Mouse (Mus musculus): ENCODE data around the gene Smim6. TPM values are rescaled to one million over a fixed set of nuclear protein-coding genes. Genes with fewer than 3 reads are reported as not detected.

Gene Smim6
- polyA plus RNA-seq (2015; fragmentation: Nextera tagmentation; extraction: Ambion mirVana): 8.5 and 11.9 TPM in 2 replicates

GRCm38 (mm10) chr11:115911632-115912376, at the start of gene Smim6:
Gene Smim6, plus strand, starts transcription at chr11:115912017.

GRCm38 (mm10) chr11:115899486-115900266, 12.1 kb upstream of the Smim6 start, which contains the start of gene Smim5:
Gene Smim5, plus strand, starts transcription at chr11:115899966.

GRCm38 (mm10) chr11:115933108-115933746, 21.4 kb downstream of the Smim6 start, which contains the start of the genes Sap30bp and Recql5:
Gene Sap30bp, plus strand, starts transcription at chr11:115933282.
Gene Recql5, minus strand, starts transcription at chr11:115933477.

Other genes with a start within 250 kb of the Smim6 start
- gene Grb2, start 203.4 kb upstream of the Smim6 start, polyA plus RNA-seq (2015; fragmentation: Nextera tagmentation; extraction: Ambion mirVana): 55.2 and 60.1 TPM in 2 replicates
- 7.7 and 9.8 TPM in 2 replicates for gene Tmem94, start 146.6 kb upstream of the Smim6 start, polyA plus RNA-seq (2015; fragmentation: Nextera tagmentation; extraction: Ambion mirVana)
- 4.4 and 5.7 TPM in 2 replicates for gene Caskin2, start 98.4 kb upstream of the Smim6 start, polyA plus RNA-seq (2015; fragmentation: Nextera tagmentation; extraction: Ambion mirVana)
- gene Tsen54, start 97.3 kb upstream of the Smim6 start, polyA plus RNA-seq (2015; fragmentation: Nextera tagmentation; extraction: Ambion mirVana): 16.1 and 18.3 TPM in 2 replicates
- 2.9 and 3.4 TPM in 2 replicates for gene Llgl2, start 88.0 kb upstream of the Smim6 start, polyA plus RNA-seq (2015; fragmentation: Nextera tagmentation; extraction: Ambion mirVana)
- gene Myo15b, start 53.6 kb upstream of the Smim6 start, polyA plus RNA-seq (2015; fragmentation: Nextera tagmentation; extraction: Ambion mirVana): 0.76 and 0.81 TPM in 2 replicates
- gene Smim5, start 12.1 kb upstream of the Smim6 start, polyA plus RNA-seq (2015; fragmentation: Nextera tagmentation; extraction: Ambion mirVana): 47.8 and 61.8 TPM in 2 replicates
- gene Sap30bp, start 21.3 kb downstream of the Smim6 start, polyA plus RNA-seq (2015; fragmentation: Nextera tagmentation; extraction: Ambion mirVana): 26.1 and 26.4 TPM in 2 replicates
- gene Recql5, start 21.5 kb downstream of the Smim6 start, polyA plus RNA-seq (2015; fragmentation: Nextera tagmentation; extraction: Ambion mirVana): 9.9 and 10.8 TPM in 2 replicates
- gene Itgb4, start 62.7 kb downstream of the Smim6 start, polyA plus RNA-seq (2015; fragmentation: Nextera tagmentation; extraction: Ambion mirVana): 0.88 and 0.97 TPM in 2 replicates
- 46.4 and 52.6 TPM in 2 replicates for gene Galk1, start 100.7 kb downstream of the Smim6 start, polyA plus RNA-seq (2015; fragmentation: Nextera tagmentation; extraction: Ambion mirVana)
- 1,286 and 1,302 TPM in 2 replicates for gene H3f3b, start 115.9 kb downstream of the Smim6 start, polyA plus RNA-seq (2015; fragmentation: Nextera tagmentation; extraction: Ambion mirVana)
- 11.0 and 13.6 TPM in 2 replicates for gene Unk, start 118.3 kb downstream of the Smim6 start, polyA plus RNA-seq (2015; fragmentation: Nextera tagmentation; extraction: Ambion mirVana)
- 23.0 and 26.2 TPM in 2 replicates for gene Unc13d, start 165.9 kb downstream of the Smim6 start, polyA plus RNA-seq (2015; fragmentation: Nextera tagmentation; extraction: Ambion mirVana)
- 64.4 and 65.7 TPM in 2 replicates for gene Wbp2, start 175.0 kb downstream of the Smim6 start, polyA plus RNA-seq (2015; fragmentation: Nextera tagmentation; extraction: Ambion mirVana)
- 11.4 and 13.6 TPM in 2 replicates for gene Trim47, start 215.2 kb downstream of the Smim6 start, polyA plus RNA-seq (2015; fragmentation: Nextera tagmentation; extraction: Ambion mirVana)
- 2.3 and 3.0 TPM in 2 replicates for gene Trim65, start 219.1 kb downstream of the Smim6 start, polyA plus RNA-seq (2015; fragmentation: Nextera tagmentation; extraction: Ambion mirVana)
- gene Mrpl38, start 226.9 kb downstream of the Smim6 start, polyA plus RNA-seq (2015; fragmentation: Nextera tagmentation; extraction: Ambion mirVana): 41.2 and 42.0 TPM in 2 replicates